Mouse (Mus musculus) urinary bladder, postnatal 4 days (tissue): ENCODE data around the gene E130208F15Rik.

Experiments used
- DNase-seq, 2 experiments: peaks; one replicate each; pipeline ENCODE4 v3.0.0; 2021 to 2022; ENCODE audit warnings: low spot score in 2 of 2

Gene E130208F15Rik

DNA sequence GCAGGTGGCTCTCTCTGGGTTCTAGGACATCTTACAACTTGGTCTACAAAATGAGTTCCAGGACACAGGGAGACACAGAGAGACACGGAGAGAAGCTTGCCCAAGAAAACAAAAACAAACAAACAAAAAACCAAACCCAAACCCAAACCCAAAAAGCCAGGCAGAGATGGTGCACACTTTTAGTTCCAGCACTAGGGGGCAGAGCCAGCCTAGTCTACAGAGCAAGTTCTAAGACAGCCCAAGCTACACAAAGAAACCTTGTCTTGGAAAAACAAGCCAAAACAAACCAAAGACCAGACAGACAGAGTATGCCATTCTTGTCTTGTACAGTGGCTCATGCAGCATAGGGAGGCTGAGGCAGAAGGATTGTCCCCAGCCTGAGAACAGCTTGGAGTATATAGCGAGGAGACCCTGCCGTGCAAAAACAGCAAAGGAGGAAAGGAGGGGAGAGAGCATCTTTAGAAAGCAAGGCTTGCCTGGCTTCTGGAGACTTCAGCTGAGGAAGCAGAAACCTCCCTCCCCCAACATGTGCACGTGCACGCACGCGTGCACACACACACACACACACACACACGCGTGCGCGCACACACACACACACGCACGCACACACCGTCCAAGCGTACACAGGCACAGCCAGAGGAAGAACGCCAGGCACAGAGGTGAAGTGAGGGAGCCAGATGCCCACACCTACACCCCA, 15.3 kb upstream of the E130208F15Rik start:
- DNase-seq, result no peak

DNA sequence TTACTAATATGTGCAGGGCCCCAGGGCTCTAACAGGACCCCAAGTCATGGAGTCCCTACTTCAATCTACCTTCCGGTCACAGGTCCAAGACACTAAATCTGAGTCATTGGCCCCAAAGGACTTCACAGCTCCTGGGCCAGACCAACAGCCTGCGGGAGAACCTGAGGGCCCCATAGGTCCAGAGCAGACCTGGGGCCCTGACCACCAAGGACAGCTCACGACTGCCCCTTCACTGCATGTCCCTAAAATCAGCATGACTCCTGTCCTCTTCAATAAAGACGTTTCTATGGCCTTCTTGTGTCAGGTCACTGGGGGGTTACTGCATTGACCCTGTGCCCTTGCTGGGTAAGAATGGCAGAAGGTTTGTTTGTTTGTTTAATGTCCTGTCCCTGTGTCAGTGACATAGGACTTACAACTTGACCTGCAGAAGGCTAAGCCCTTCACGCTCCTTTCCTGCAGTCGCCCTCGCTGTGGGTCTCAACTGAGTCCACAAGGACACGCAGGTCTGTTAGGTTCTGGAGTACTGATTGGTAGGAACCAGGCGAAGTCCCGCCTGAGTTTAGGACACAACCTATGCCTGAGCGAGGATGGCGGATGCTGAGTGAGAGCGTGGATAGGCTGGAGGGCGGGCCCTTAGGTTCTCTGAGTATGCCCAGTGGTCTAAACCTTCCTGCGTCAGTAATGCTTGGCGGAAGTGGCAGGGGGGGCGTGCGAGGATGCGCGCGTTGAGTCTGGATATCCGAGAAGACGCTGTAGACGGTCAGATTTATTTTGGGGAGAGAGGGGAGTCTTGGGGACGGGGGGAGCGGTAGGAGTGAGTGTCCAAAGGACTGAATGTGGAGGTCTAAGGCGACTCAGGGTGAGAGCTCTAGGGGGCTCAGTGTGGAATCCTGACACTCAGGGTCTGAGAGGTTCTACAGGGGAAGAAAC, 13.2 kb upstream of the E130208F15Rik start, which contains the start of gene Alkbh6:
TSS of gene Alkbh6 (plus strand) at position 642 of the 930 bp plus-strand sequence.
- DNase-seq, result peak; percentile 90 to 91

GRCm38 (mm10) chr7:30309395-30310129, 12.0 kb upstream of the E130208F15Rik start:
- no peak for DNase-seq

- no peak for DNase-seq
Measured at GRCm38 (mm10) chr7:30310136-30310535, 11.4 kb upstream of the E130208F15Rik start.

- DNase-seq, result no peak
Measured at GRCm38 (mm10) chr7:30313666-30314320, 7.7 kb upstream of the E130208F15Rik start.

DNA sequence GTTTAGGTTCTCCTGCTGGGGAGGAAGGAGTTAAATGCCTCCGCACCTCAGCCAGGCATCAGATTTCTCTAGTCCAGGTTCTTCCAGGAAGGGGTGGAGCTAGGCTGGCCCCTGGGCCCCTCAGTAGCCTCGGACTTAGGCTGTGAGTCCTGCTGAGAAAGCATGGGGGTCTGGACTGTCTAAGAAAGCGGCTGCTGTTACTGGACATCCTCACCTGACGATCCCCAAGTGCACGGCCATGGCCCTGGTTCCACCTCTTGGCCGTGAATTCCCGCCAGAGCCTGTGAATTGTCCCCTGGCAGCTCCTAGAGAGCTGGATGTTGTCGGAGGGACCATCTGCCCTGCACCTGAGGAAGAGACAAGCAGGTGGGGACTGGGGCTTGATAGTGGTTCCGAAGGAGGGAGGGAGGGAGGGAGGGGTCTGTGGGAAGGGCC, 6.8 kb upstream of the E130208F15Rik start, which contains the start of gene Syne4:
TSS of gene Syne4 (plus strand) at position 87 of the 435 bp plus-strand sequence.
- DNase-seq, result no peak

DNA sequence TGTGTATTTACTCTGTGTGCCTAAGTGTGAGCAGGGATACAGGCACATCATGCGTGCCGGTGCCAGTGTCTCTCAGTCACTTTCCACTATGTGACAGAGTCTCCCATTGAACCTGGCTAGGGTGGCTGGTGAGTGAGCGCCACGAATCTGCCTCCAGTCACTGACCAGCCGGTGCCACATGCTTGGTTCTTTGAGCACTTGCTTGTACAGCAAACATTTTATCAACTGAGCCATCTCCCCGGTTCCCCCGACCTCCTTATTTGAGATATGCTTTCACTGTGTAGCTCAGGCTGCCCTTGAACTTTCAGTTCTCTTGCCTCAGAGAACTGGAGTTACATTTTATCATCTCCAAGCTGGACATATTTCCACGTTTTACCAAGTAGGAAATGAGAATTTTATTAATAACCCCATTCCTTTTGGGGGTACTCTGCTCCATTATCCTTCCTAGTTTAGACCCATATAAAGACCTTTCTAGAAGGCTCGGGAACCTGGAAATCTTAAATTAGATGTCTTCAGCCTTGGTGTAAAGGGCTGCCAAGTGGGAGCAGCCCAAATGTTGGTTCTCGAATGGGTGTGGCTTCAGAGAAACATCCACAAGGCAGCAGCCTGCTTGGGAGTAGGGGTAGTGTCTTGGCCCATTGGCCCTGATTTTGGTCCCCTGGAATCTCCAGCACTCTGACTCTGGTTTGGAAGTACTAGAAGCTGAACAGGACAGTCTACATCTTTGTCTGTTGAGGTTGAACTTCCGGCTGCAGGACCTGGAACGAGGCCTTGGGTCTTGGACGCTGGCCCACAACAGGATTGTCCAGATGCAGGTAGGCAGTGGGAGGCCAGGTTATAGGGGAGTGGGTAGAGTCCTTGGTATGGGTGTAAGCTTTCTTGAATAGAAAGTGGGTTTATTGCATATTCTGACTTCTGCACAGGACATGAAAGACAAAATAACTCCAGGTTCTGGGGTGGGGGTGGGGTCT, 5.7 kb upstream of the E130208F15Rik start:
- no peak for DNase-seq

DNA sequence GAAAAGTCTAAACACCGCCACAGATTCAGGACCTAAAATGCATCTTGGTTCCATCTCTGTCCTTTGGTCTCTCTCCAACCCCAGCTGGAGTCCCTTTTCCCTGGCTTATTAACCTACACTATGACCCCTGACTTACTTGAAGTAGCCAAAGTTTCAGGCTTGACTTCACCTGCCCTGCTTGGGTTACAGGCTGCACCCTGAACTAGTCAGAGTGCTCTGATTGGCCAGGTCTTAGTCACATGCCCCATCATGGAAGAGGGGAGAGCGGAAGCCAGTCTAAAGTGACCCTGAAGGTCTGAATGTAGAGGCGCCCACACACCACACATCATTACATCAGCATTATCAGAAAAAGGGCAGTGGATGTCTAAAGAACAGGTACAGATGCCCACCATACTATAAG, 3.4 kb upstream of the E130208F15Rik start:
- DNase-seq, result no peak

- no peak for DNase-seq
Measured at GRCm38 (mm10) chr7:30320946-30321345, 594 bp upstream of the E130208F15Rik start.

- peak; percentile 96 to 98 for DNase-seq
Measured at GRCm38 (mm10) chr7:30322285-30322667, 736 bp downstream of the E130208F15Rik start.

GRCm38 (mm10) chr7:30322865-30323264, 1.3 kb downstream of the E130208F15Rik start:
- no peak for DNase-seq

- no peak for DNase-seq
Measured at GRCm38 (mm10) chr7:30323795-30324194, 2.3 kb downstream of the E130208F15Rik start, which contains the start of gene Sdhaf1. Gene Sdhaf1, minus strand, starts transcription at chr7:30323895.

DNA sequence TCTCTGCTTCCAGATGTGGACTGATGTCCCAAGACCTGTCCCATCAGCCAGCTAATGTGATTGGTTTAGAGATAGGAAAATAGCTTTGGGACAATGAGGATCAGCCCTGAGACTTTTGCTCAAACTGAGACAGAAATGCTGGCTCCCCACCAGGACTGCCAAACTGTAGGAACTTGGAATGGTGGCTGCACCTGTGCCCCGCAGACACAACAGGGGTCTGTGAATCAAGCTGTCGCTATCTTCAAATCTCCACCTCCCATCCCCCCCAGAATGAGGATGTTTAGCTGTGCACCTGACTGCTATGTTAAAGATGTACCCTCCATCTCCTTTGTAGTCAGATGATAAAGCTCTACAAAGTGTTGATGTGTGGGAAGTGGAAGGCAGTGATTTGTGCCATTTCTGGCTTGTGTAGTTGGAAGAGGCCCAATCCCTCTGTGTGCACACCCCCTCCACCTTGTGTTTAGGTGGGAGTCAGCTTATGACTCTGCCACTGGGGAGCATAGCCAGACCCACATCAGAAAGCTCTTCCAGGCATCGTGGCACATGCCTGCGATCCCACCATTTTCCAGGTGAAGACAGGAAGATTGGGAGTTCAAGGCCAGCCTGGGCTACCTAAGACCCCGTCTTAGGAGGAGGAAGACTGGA, 2.9 kb downstream of the E130208F15Rik start:
- no peak for DNase-seq

DNA sequence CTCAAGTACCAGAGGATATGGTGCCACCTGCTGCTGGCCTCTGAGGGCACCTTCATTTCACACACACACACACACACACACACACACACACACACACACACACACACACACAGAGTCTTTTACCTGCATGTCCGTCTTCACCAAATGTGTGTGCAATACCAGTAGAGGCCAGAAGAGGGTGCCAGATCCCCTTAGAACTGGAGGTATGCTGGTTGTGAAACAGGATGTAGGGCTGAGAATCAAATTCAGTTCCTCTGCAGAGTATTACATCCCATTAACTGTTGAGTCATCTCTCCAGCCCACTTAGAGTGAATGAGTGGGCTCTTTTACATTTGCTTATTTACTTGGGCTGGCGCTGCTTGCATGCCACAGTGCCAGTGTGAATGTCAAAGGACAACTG, 3.8 kb downstream of the E130208F15Rik start:
- DNase-seq, result no peak

DNA sequence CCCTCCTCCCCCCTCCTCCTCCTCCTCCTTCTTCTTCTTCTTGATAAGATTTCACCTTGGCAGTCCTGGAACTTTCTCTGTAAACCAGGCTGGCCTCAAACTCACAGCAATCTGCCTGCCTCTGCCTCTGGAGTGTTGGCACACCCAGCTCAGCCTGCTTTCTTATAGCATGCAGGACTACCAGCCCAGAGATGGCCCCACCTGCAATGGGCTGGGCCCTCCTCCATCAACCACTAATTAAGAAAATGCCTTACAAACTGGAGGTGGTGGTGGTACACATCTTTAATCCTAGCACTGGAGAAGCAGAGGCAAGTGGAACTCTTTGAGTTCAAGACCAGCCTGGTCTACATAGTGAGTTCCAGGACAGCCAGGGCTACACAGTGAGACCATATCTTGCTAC, 4.9 kb downstream of the E130208F15Rik start:
- no peak for DNase-seq

DNA sequence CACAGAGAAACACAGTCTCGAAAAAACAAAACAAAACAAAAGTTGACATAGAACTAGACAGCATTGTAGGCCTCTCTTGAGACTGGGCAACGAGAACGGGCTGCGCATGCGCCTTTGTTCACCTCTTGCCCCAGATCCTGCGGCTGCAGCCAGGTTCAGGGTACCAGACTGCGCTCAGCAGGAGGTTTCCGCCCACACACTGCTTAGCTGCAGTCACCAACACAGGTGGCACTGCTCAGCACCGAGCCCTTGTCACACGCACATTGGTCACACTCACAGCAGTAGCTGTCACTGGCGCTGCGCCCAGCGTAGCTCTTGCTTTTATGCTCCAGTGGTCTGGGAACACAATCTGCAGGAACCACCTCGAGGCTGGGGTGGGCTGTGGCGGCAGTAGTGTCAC, 5.6 kb downstream of the E130208F15Rik start:
- DNase-seq, result no peak

DNA sequence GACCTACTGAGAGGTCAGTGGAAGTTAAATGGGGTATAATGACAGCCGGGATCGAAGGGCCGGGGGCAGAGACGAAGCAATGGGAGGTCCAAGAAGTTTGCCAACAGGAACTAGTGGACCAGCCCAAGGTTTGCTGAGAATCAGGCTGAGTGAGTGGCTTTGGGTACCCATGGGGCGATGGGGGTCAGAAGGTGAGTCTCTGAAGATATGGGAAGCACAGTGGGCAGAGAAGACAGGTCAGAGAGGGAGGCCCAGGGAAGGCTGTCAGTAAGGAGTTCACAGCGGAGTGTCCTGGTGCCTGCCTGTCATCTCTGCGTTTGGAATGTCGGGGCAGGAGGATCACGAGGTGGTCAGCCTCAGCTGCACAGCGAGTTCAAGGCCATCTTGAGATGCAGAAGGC, 6.8 kb downstream of the E130208F15Rik start:
- DNase-seq, result no peak

DNA sequence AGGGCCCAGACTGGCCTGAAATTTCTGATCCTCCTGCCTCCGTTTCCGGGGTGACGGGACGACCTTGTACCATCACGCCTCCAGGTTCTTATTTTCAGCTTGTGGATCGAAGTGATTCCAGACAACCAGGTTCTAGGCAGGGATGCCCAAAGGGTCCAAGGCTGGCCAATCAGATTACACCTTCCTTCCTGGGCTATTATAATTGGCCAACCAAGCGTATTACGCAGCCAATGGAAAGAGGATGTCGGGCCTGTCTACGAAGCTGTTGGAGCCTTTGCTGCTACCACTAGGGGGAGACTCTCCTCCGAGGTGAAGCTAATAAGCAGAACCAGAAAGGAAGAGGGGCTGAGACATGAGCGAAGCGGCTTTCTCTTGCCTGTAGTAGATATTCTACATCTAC, 10.3 kb downstream of the E130208F15Rik start:
- peak; percentile 65 to 76 for DNase-seq

GRCm38 (mm10) chr7:30332622-30333259, 11.2 kb downstream of the E130208F15Rik start:
- DNase-seq, result no peak
